Mouse (Mus musculus): Measurements from ENCODE around the gene 1700001C19Rik.
"Not testable (repeated sequence)": the region's sequence is repeated elsewhere in the genome, so short reads cannot be mapped to it uniquely, and the experiment has no call there.

1700001C19Rik gene

GRCm38 (mm10) chr17:47430815-47431214 lies 6.4 kb downstream of the 1700001C19Rik start:
- in situ Hi-C loops (cut with MboI, MseI): no loop called here

GRCm38 (mm10) chr17:47428831-47429304 lies 8.3 kb downstream of the 1700001C19Rik start:
- in situ Hi-C loops (cut with MboI, MseI): no loop called here

- in situ Hi-C loops (cut with MboI, MseI): no loop called here
Observed at GRCm38 (mm10) chr17:47427316-47427715, 9.9 kb downstream of the 1700001C19Rik start.

- in situ Hi-C loops (cut with MboI, MseI): no loop called here
Observed at GRCm38 (mm10) chr17:47424186-47424585, 13.0 kb downstream of the 1700001C19Rik start.

GRCm38 (mm10) chr17:47422616-47423015 lies 14.6 kb downstream of the 1700001C19Rik start:
- in situ Hi-C loops (cut with MboI, MseI): not testable (repeated sequence)

- in situ Hi-C loops (cut with MboI, MseI): no loop called here
Observed at GRCm38 (mm10) chr17:47421566-47421965, 15.6 kb downstream of the 1700001C19Rik start.

GRCm38 (mm10) chr17:47420195-47420594 lies 17.0 kb downstream of the 1700001C19Rik start:
- in situ Hi-C loops (cut with MboI, MseI): no loop called here

GRCm38 (mm10) chr17:47409897-47410861 lies 27.0 kb downstream of the 1700001C19Rik start:
- in situ Hi-C loops (cut with MboI, MseI): loop anchor here (5.0 kb wide), 1 partner anchor 57 kb away; no protein-coding TSS in a partner anchor

- in situ Hi-C loops (cut with MboI, MseI): loop anchor here (5.0 kb wide), 1 partner anchor 59 kb away; no protein-coding TSS in a partner anchor
Observed at GRCm38 (mm10) chr17:47408558-47408898, 28.6 kb downstream of the 1700001C19Rik start.

GRCm38 (mm10) chr17:47407717-47408557 lies 29.2 kb downstream of the 1700001C19Rik start:
- in situ Hi-C loops (cut with MboI, MseI): loop anchor here (5.0 kb wide), 1 partner anchor 59 kb away; no protein-coding TSS in a partner anchor

GRCm38 (mm10) chr17:47400451-47400850 lies 36.7 kb downstream of the 1700001C19Rik start, which contains the start of gene Guca1a:
TSS of gene Guca1a (minus strand) at chr17:47400584.
- in situ Hi-C loops (cut with MboI, MseI): no loop called here

GRCm38 (mm10) chr17:47399091-47399490 lies 38.1 kb downstream of the 1700001C19Rik start:
- in situ Hi-C loops (cut with MboI, MseI): no loop called here

GRCm38 (mm10) chr17:47395376-47395913 lies 41.7 kb downstream of the 1700001C19Rik start:
- in situ Hi-C loops (cut with MboI, MseI): no loop called here

- in situ Hi-C loops (cut with MboI, MseI): no loop called here
Observed at GRCm38 (mm10) chr17:47394223-47394869, 42.8 kb downstream of the 1700001C19Rik start.

- in situ Hi-C loops (cut with MboI, MseI): no loop called here
Observed at GRCm38 (mm10) chr17:47386649-47387048, 50.5 kb downstream of the 1700001C19Rik start.

GRCm38 (mm10) chr17:47385145-47385544 lies 52.0 kb downstream of the 1700001C19Rik start, which contains the start of gene Guca1b:
TSS of gene Guca1b (plus strand) at chr17:47385393.
- in situ Hi-C loops (cut with MboI, MseI): no loop called here

GRCm38 (mm10) chr17:47384064-47384463 lies 53.1 kb downstream of the 1700001C19Rik start:
- in situ Hi-C loops (cut with MboI, MseI): no loop called here

- in situ Hi-C loops (cut with MboI, MseI): no loop called here
Observed at GRCm38 (mm10) chr17:47383266-47383665, 53.9 kb downstream of the 1700001C19Rik start.

GRCm38 (mm10) chr17:47381917-47382316 lies 55.3 kb downstream of the 1700001C19Rik start:
- in situ Hi-C loops (cut with MboI, MseI): no loop called here

GRCm38 (mm10) chr17:47378133-47378532 lies 59.0 kb downstream of the 1700001C19Rik start:
- in situ Hi-C loops (cut with MboI, MseI): no loop called here

- in situ Hi-C loops (cut with MboI, MseI): no loop called here
Observed at GRCm38 (mm10) chr17:47376779-47377280, 60.3 kb downstream of the 1700001C19Rik start.

All from regulatory T cell (primary cell).